In the genomic region with DNA sequence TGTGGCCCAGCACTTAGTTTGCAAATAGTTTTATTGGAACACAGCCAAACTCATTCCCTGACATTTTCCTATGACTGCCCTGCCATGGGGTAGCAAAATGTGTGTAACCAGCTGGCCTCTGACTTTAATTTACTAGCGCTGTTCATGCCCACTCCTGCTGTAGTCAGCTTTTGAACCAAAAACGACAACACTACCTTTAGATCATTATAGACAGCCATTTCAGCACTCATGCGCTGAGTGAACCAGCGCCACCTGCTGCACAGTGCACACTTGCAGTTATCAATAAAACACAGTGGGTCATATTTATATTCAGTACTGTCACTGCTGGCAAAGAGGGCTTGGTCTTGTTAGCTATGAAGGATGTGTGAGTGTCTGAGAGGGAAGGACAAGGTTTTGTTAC, we compare ENCODE assay signal across 10 mouse cellular contexts.
A peak's percentile ranks its signal among the peaks of the same experiment; 100 is the strongest.
DNase-seq lines count a peak whose midpoint lies in the region; ATAC-seq and TF ChIP-seq lines count a peak whose summit lies in the region.
"Had no signal": no experiment of that assay in that cellular context is flagged by ENCODE, and none has a peak within 500 bp of the region (broad histone marks: within the 10 kb centered on the region; RNA-seq: fewer than 3 reads in every experiment).

No protein-coding gene starts in this region.

- peak; percentile 21; the same call in 1 of the 2 replicates for TF ChIP-seq CTCF in gastrocnemius, adult 2 months (IDR thresholded peaks at IDR 0.05)

- no peak overlapping the region for H3K4me3 ChIP-seq in gastrocnemius, adult 2 months
- no peak overlapping the region for H3K4me3 ChIP-seq in neural tube, embryonic 11.5 days (ENCODE audit: low read depth, low read length)
- no peak overlapping the region for H3K4me3 ChIP-seq in neural tube, embryonic 14.5 days (ENCODE audit: low read depth, low read length)
- no peak overlapping the region for H3K4me3 ChIP-seq in heart, embryonic 12.5 days
- H3K4me3 ChIP-seq: lung, embryonic 15.5 days had no signal

- no peaks in the 10 kb centered on the region for H3K36me3 ChIP-seq in neural tube, embryonic 11.5 days (ENCODE audit: control insufficient read depth, insufficient read depth, low read length)
- H3K36me3 ChIP-seq in neural tube, embryonic 14.5 days (ENCODE audit: control insufficient read depth, insufficient read depth, low read length): 0 out of 2 replicates have a peak, but pooled peaks cover 3% of the 10 kb centered on the region
- H3K36me3 ChIP-seq in heart, embryonic 12.5 days: no peaks in the 10 kb centered on the region
- H3K36me3 ChIP-seq: lung, embryonic 15.5 days had no signal

- H3K27ac ChIP-seq in gastrocnemius, adult 2 months: no peak overlapping the region
- no peak overlapping the region for H3K27ac ChIP-seq in neural tube, embryonic 11.5 days (ENCODE audit: low read depth, low read length)
- no peak overlapping the region for H3K27ac ChIP-seq in neural tube, embryonic 14.5 days (ENCODE audit: low read depth, low read length)
- H3K27ac ChIP-seq in heart, embryonic 12.5 days (ENCODE audit: poor library complexity, severe bottlenecking): no peak overlapping the region
- H3K27ac ChIP-seq: lung, embryonic 15.5 days had no signal

- H3K4me2 ChIP-seq in neural tube, embryonic 11.5 days (ENCODE audit: low read depth): no peak overlapping the region
- H3K4me2 ChIP-seq in neural tube, embryonic 14.5 days (ENCODE audit: low read depth, low read length): no peak overlapping the region
- H3K4me2 ChIP-seq in heart, embryonic 12.5 days: no peak overlapping the region
- H3K4me2 ChIP-seq: lung, embryonic 15.5 days had no signal

- no peaks in the 10 kb centered on the region for H3K27me3 ChIP-seq in neural tube, embryonic 11.5 days (ENCODE audit: control insufficient read depth, insufficient read depth, low read length)
- H3K27me3 ChIP-seq in neural tube, embryonic 14.5 days (ENCODE audit: control insufficient read depth, insufficient read depth, low read length): no peaks in the 10 kb centered on the region
- no peaks in the 10 kb centered on the region for H3K27me3 ChIP-seq in heart, embryonic 12.5 days (replicated peaks)
- H3K27me3 ChIP-seq: lung, embryonic 15.5 days had no signal

- 72% methylated on average over 4 of the region's 4 CpGs for WGBS in neural tube, embryonic 11.5 days
- 60% methylated on average over 4 of the region's 4 CpGs for WGBS in neural tube, embryonic 14.5 days
- 62% methylated on average over 4 of the region's 4 CpGs for WGBS in heart, embryonic 12.5 days

- no peak for DNase-seq in gastrocnemius, adult 2 months
- DNase-seq in gastrocnemius, postnatal 25 days: no peak
- DNase-seq in neural tube, embryonic 11.5 days (ENCODE audit: low spot score): peak; percentile 19
- DNase-seq in neural tube, embryonic 10.5 days (ENCODE audit: extremely low spot score, low spot score): no peak
- peak; percentile 20 for DNase-seq in embryo, embryonic 10.5 days (ENCODE audit: low spot score)
- no peak for DNase-seq in left cerebral cortex, adult 11 months (ENCODE audit: low spot score)
- DNase-seq: kidney, postnatal 10 days had no signal

- no peak for ATAC-seq in neural tube, embryonic 11.5 days (ENCODE audit: insufficient read depth, low FRiP score, low TSS enrichment)
- peak; percentile 79 for ATAC-seq in neural tube, embryonic 14.5 days (ENCODE audit: low read depth)
- no peak for ATAC-seq in heart, embryonic 12.5 days (ENCODE audit: insufficient number of reproducible peaks, low FRiP score)

- intact Hi-C loops in gastrocnemius, adult 2 months (cut with DNase I): no loop called here

- H3K9me3 ChIP-seq in neural tube, embryonic 11.5 days (ENCODE audit: control insufficient read depth, low read length): no peaks in the 10 kb centered on the region
- H3K9me3 ChIP-seq in neural tube, embryonic 14.5 days (ENCODE audit: control insufficient read depth, low read length): no peaks in the 10 kb centered on the region
- 0 out of 2 replicates have a peak, but pooled peaks cover 3% of the 10 kb centered on the region for H3K9me3 ChIP-seq in heart, embryonic 12.5 days (replicated peaks)
- H3K9me3 ChIP-seq: lung, embryonic 15.5 days had no signal

- H3K4me1 ChIP-seq in neural tube, embryonic 11.5 days (ENCODE audit: control insufficient read depth, insufficient read depth, low read length): no peaks in the 10 kb centered on the region
- H3K4me1 ChIP-seq in neural tube, embryonic 14.5 days (ENCODE audit: control insufficient read depth, insufficient read depth, low read length): no peaks in the 10 kb centered on the region
- H3K4me1 ChIP-seq in heart, embryonic 12.5 days (replicated peaks): no peaks in the 10 kb centered on the region
- H3K4me1 ChIP-seq: lung, embryonic 15.5 days had no signal

- no peak overlapping the region for H3K9ac ChIP-seq in neural tube, embryonic 11.5 days (ENCODE audit: low read length)
- no peak overlapping the region for H3K9ac ChIP-seq in neural tube, embryonic 14.5 days (replicated peaks; ENCODE audit: low read depth, low read length)
- no peak overlapping the region for H3K9ac ChIP-seq in heart, embryonic 12.5 days
- H3K9ac ChIP-seq: lung, embryonic 15.5 days had no signal

Comparison
In these comparisons a context has a peak if more than half of its experiments do, and no peak if none do; other contexts are left out.
1. DNase-seq: peak in neural tube, embryonic 11.5 days (single experiment) and embryo, embryonic 10.5 days (single experiment); none in gastrocnemius, adult 2 months (single experiment), gastrocnemius, postnatal 25 days (single experiment), neural tube, embryonic 10.5 days (single experiment) and left cerebral cortex, adult 11 months (single experiment).